Mouse (Mus musculus) erythroblast, embryonic 14.5 days (primary cell): ENCODE measurements around the gene Cdc25b. TPM values are rescaled to one million over a fixed set of nuclear protein-coding genes. Genes with fewer than 3 reads are reported as not detected.

ENCODE experiments used
- H3K27me3 ChIP-seq: 2 replicates; pipeline ENCODE4 v1.6.1; 2012; ENCODE audit warnings: inconsistent platforms; ENCODE audit not compliant: control insufficient read depth
- H3K36me3 ChIP-seq: 2 replicates; pipeline ENCODE4 v1.6.1; 2012; ENCODE audit warnings: mild to moderate bottlenecking, inconsistent platforms; ENCODE audit not compliant: control insufficient read depth
- H3K4me1 ChIP-seq: 2 replicates; pipeline ENCODE4 v1.6.1; 2012; ENCODE audit warnings: inconsistent platforms; ENCODE audit not compliant: control insufficient read depth
- H3K4me3 ChIP-seq: replicated peaks from 2 replicates; pipeline ENCODE3; 2012; ENCODE audit warnings: moderate library complexity, mild to moderate bottlenecking, inconsistent platforms
- H3K9me3 ChIP-seq: 2 replicates; pipeline ENCODE4 v1.6.1; 2012; ENCODE audit warnings: low read length, inconsistent platforms, mixed read lengths; ENCODE audit not compliant: control insufficient read depth
- GATA1 ChIP-seq: IDR thresholded peaks from 2 replicates; pipeline ENCODE4 v1.6.1; 2012; ENCODE audit warnings: low read length, inconsistent platforms, mixed read lengths
- TAL1 ChIP-seq: IDR thresholded peaks from 3 replicates; pipeline ENCODE4 v1.6.1; 2012; ENCODE audit warnings: low read length, inconsistent platforms, mixed read lengths
- polyA plus RNA-seq: library from polyadenylated mRNA; stranded (reverse); fragments of >175 nt; gene quantifications from 2 replicates; pipeline ENCODE4 v1.2.3, GENCODE M21; 2012

The Cdc25b gene
- polyA plus RNA-seq, 1 experiment: 52.6 TPM

DNA sequence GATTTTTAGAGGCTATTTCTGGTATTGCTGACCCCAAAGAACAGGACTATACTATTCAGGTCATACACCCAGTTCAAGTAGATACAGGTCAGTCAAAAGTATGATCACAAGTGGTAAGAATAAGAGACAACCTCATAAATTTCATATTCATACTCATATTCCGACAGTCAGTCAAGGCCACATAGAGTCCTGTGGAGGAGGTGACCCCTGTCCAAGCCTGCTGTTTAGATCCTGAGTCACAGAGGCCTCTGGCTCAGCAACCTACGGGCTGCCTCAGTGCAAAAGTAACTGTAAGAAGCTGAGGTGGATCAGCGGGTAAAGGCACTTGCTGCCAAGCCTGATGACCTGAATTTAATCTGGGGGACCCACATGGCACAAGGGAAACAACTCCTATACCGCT, 32.7 kb upstream of the Cdc25b start:
- Histone ChIP-seq H3K4me1 (peaks cover 91% of the 10 kb centered on the region), H3K4me3 (no peak overlapping the region), H3K36me3 (peaks cover 99% of the 10 kb centered on the region), H3K27me3 (no peaks in the 10 kb centered on the region; the same call in 1 of the 2 replicates), H3K9me3 (peaks cover 8% of the 10 kb centered on the region)
- TF ChIP-seq TAL1 (no peak), GATA1 (no peak)

GRCm38 (mm10) chr2:131156987-131157386, 29.8 kb upstream of the Cdc25b start:
- Histone ChIP-seq H3K4me3 (peak overlapping the region; percentile 79), H3K9me3 (peaks cover 8% of the 10 kb centered on the region), H3K27me3 (no peaks in the 10 kb centered on the region; the same call in 1 of the 2 replicates), H3K36me3 (peaks cover 70% of the 10 kb centered on the region), H3K4me1 (peaks cover 90% of the 10 kb centered on the region)
- TF ChIP-seq GATA1: no peak
- no peak for TF ChIP-seq TAL1

GRCm38 (mm10) chr2:131159491-131159910, 27.2 kb upstream of the Cdc25b start:
- TF ChIP-seq GATA1 (peak; percentile 60), TAL1 (peak; percentile 71)
- Histone ChIP-seq H3K9me3 (no peaks in the 10 kb centered on the region), H3K27me3 (peaks cover 3% of the 10 kb centered on the region), H3K4me3 (peak overlapping the region; percentile 79), H3K36me3 (peaks cover 44% of the 10 kb centered on the region), H3K4me1 (peaks cover 75% of the 10 kb centered on the region)

- Histone ChIP-seq H3K4me3 (peak within 1 kb of the TSS; percentile 79), H3K9me3 (no peaks in the 10 kb centered on the region), H3K4me1 (peaks cover 69% of the 10 kb centered on the region), H3K36me3 (peaks cover 39% of the 10 kb centered on the region), H3K27me3 (peaks cover 8% of the 10 kb centered on the region)
- no peak for TF ChIP-seq GATA1
- TF ChIP-seq TAL1: no peak
Measured at GRCm38 (mm10) chr2:131159938-131160581, 26.7 kb upstream of the Cdc25b start, which contains the start of gene 1700037H04Rik. Gene 1700037H04Rik (minus strand): TSS chr2:131160081.

GRCm38 (mm10) chr2:131160671-131161111, 26.1 kb upstream of the Cdc25b start:
- TF ChIP-seq TAL1: no peak
- no peak for TF ChIP-seq GATA1
- Histone ChIP-seq H3K4me1 (peaks cover 63% of the 10 kb centered on the region), H3K4me3 (peak overlapping the region; percentile 79), H3K9me3 (no peaks in the 10 kb centered on the region), H3K36me3 (peaks cover 33% of the 10 kb centered on the region), H3K27me3 (peaks cover 8% of the 10 kb centered on the region)

- Histone ChIP-seq H3K36me3 (peaks cover under 1% of the 10 kb centered on the region), H3K4me1 (peaks cover 31% of the 10 kb centered on the region), H3K4me3 (no peak overlapping the region), H3K27me3 (peaks cover 39% of the 10 kb centered on the region), H3K9me3 (peaks cover 4% of the 10 kb centered on the region)
- no peak for TF ChIP-seq TAL1
- no peak for TF ChIP-seq GATA1
Measured at GRCm38 (mm10) chr2:131163924-131164323, 22.8 kb upstream of the Cdc25b start.

DNA sequence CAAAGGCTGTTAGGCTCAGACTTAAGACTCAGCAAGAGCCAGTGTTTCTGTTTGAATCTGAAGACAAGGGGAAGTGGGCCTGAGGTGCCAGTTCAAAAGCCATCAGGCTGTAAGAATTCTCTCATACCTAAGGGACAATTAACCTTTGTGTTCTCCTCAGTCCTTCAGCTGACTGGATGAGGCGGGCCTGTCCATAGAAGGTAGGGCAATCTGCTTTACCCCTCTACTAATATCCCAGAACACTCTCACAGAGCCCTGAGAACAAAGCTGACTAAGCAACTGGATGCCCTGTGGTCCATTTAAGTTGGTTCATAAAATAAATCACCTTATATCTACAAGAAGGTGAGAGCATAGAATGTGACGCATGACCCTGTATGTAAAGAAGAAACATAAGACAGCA, 20.6 kb upstream of the Cdc25b start:
- H3K27me3 ChIP-seq: peaks cover 62% of the 10 kb centered on the region

DNA sequence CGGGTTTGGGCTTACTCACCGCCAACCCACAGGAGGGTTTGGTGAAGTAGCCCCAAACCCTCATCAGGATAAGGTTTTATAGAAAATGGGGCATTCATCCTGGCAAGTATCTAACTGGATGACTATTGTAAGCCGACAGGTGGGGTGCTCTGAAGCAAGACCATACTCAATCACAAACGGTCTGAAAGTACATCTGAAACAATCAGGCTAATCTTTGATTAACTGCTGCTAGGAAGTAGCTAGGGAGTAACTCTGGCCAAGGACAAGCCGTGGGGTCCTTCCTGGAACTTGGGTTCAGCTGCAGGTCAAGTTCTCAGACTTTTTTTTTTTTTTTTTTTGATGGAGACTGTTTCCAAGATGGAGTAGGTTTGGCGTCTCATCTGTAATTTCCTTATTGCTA, 18.8 kb upstream of the Cdc25b start:
- no peak overlapping the region for H3K4me3 ChIP-seq
- TF ChIP-seq TAL1 (no peak), GATA1 (no peak)
- H3K36me3 ChIP-seq: peaks cover 5% of the 10 kb centered on the region
- H3K27me3 ChIP-seq: peaks cover 80% of the 10 kb centered on the region
- H3K9me3 ChIP-seq: peaks cover 10% of the 10 kb centered on the region
- H3K4me1 ChIP-seq: peaks cover 19% of the 10 kb centered on the region

More for the DNA sequence above, 20.6 kb upstream of the Cdc25b start:
- Histone ChIP-seq H3K4me1 (peaks cover 17% of the 10 kb centered on the region), H3K4me3 (no peak overlapping the region), H3K9me3 (peaks cover 4% of the 10 kb centered on the region), H3K36me3 (no peaks in the 10 kb centered on the region; the same call in 1 of the 2 replicates)
- no peak for TF ChIP-seq TAL1

DNA sequence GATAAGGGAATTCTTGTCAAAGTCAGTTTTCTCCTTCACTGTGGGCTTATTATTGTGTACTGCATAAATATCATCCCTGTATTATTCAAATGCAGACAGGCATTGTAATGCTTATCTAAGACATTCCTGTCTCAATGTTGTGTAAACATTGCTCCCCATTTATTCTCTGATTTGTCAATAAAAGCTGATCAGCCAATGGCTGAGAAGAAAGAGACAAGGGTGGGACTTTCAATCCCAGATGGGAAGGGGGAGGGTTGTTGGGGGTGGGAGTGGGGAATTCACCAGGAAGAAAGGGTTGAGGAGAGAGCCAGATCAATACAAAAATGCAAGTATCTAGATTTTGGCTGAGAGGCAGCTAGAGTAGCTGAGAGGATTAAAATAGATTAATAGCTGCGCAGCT, 17.8 kb upstream of the Cdc25b start:
- peaks cover 10% of the 10 kb centered on the region for H3K9me3 ChIP-seq
- no peak for TF ChIP-seq GATA1
- no peak for TF ChIP-seq TAL1
- H3K4me3 ChIP-seq: no peak overlapping the region
- H3K36me3 ChIP-seq: peaks cover 5% of the 10 kb centered on the region
- H3K4me1 ChIP-seq: peaks cover 23% of the 10 kb centered on the region
- peaks cover 88% of the 10 kb centered on the region for H3K27me3 ChIP-seq

DNA sequence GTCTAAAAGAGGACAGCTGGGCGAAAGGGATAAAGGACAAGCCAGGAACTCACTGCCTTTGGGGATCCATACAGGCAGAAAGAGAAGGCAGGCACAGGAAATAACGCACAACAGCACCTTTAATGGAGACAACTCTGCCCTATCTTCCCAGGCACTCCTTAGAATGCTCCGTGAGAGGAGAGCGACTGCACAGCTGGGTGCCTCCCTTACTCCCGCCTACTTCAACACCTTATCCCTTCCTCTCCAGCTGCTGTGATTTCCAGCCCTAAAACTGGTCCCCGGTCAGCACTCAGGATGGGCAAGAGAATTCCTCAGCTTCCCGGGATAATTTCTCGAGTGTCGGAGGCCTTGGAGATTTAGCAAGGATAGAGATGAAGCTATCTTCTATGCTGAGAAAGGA, 15.8 kb upstream of the Cdc25b start:
- H3K4me3 ChIP-seq: no peak overlapping the region
- peaks cover 86% of the 10 kb centered on the region for H3K27me3 ChIP-seq
- peaks cover 43% of the 10 kb centered on the region for H3K4me1 ChIP-seq
- H3K36me3 ChIP-seq: peaks cover 17% of the 10 kb centered on the region
- peaks cover 10% of the 10 kb centered on the region for H3K9me3 ChIP-seq
- TF ChIP-seq GATA1 (no peak), TAL1 (no peak)
